Mouse (Mus musculus) kidney, adult 2 months (tissue): ENCODE data around the gene Noc2l.

Experiments used
- CTCF ChIP-seq: fragments of 200-500 bp; conservative IDR thresholded peaks from 2 replicates; pipeline ENCODE4 v1.5.1; 2011; ENCODE audit warnings: low read depth, mild to moderate bottlenecking, control low read depth, low read length, moderate library complexity, mixed read lengths; ENCODE audit not compliant: insufficient read depth, insufficient read length
- POLR2A ChIP-seq: fragments of 200-500 bp; IDR thresholded peaks from one replicate; pipeline ENCODE4 v1.6.1; 2011; ENCODE audit warnings: low read depth, low read length, control low read depth

- TF ChIP-seq POLR2A (no peak), CTCF (no peak)
These were observed 7.3 kb upstream of the Noc2l start for GRCm38 (mm10) chr4:156228393-156229024.
